Mouse (Mus musculus) adrenal gland, postnatal 0 days (tissue): Measurements from ENCODE around the gene Ciart. TPM values are rescaled to one million over a fixed set of nuclear protein-coding genes. Genes with fewer than 3 reads are reported as not detected.

Experiments used
- polyA plus RNA-seq: library from polyadenylated mRNA; unstranded; fragments of >200 nt; fragmentation: Nextera tagmentation; extraction: Ambion mirVana; gene quantifications from 2 replicates; pipeline ENCODE4 v1.2.1, GENCODE M21; 2015

The Ciart gene
- polyA plus RNA-seq: 1.6 TPM in 2 replicates

GRCm38 (mm10) chr3:95881979-95882815, at the start of gene Ciart:
TSS of gene Ciart (minus strand) at chr3:95882251.

DNA sequence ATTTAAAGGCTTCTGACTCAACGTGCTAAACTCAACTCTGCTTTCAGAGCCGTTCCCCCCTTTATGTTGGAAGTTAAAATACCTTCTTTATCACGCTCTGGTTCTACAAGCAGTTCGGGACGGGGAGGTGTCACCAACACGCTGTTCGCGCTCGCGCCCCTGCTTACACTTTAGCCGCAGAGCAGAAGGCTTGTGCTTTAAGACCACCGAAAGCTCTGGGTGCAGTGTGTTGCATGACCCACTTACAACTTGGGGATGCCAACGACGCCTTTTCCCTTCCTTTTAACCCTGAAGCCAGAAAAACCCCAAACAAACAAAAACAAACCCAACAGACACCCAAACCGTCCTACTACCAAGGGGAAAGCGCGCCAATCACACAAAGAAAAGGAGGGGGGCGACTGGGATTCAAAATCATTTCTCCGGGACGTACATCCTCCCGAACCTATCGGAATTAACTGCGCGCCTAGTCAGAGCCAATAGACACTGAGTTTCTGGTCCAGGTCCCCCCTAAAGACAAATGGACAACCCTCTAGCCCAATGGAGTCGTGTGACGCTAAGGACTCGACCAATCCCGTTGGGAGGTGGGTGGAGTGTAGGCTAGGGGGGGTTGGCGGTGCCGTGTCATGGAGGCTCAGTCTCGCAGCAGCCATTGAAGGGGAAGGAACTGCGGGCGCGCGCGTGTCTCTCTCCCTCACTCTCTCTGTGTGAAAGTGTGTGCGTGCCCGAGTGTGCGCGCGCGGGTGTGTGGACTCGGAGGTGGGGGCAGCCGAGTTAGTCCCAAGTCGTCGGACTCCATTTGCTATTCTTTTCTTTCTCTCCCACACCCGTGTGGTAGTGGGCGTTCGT, 46.8 kb upstream of the Ciart start, which contains the start of gene Anp32e:
Gene Anp32e (plus strand): TSS at position 589 of the 846 bp plus-strand sequence.

DNA sequence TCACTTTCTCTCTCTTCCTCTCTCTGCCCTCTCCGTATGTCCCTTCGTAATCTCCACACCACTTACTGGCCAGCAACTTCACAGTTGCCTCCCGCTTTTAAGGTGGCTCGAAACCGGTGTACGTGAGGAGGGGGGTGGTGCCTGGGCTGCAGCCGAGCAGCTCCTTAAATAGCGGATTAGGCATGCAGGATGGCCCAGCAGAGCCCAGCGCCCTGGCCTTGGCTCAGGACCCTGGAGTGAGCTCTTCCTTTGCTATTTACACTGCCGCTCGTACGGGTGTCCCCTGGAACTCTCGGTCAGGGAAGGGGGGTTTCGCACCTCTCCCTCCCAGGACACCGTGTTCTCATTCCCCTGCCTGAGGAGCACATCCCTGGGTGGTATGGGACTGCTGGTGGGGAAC, 22.5 kb upstream of the Ciart start, which contains the start of gene Car14:
Gene Car14 (minus strand): TSS at position 124 of the 400 bp plus-strand sequence.

GRCm38 (mm10) chr3:95893606-95894316, 11.7 kb upstream of the Ciart start, which contains the start of gene Aph1a:
TSS of gene Aph1a (plus strand) at chr3:95893969.

GRCm38 (mm10) chr3:95891211-95892065, 9.4 kb upstream of the Ciart start, which contains the start of gene BC028528:
TSS of gene BC028528 (minus strand) at chr3:95892005.

DNA sequence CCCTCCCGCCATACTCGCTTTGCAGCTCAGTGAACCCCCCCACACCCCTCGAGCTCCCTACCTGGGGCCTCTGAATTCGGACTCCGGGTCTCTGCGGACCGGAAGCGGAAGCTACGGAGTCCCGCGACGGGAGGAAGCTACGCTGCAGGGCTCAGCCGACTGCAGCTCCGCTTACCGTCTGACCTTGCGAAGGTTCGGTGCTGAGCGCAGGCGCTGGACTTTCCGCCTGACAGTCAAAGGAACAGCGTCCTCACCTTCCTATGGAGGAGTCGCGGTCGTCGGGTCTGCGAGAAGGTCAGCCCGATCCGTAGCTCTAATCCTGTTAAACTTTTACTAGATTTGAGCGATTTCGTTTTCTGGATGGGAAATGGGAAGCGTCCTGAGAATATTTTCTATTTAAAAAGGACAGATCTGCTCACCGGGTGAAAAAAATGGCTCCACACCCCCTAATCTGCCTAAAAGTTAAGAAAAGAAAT, 10.6 kb downstream of the Ciart start, which contains the start of gene Mrps21:
Gene Mrps21 (minus strand): TSS at position 128 of the 476 bp plus-strand sequence.

DNA sequence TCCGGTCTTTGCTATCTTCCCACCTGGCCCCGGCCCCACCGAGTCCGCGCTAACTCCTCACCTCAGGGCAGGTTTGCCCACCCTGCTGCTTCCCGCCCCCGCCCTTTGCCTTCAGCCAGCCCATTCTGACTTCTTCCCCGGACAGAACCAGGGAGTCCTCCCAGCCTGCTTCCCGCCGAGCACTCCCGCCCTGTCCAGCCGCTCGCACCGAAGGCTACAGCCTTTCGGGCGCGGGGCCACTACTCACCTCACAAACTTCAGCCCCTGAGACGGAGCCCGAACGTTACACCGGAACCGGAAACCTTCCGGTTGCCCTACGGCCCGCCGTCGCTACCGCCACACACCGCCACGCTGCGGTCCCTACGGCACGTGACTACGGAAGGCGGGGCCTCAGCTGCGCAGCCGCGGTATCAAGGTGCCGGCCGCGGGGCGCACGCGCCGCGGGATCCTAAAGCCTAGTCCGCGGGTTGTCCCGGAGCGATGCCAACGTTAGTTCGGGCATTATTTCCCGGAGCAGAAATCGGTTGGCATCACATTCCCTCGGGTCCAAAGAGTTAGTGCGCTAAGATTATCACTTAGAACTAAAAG, 26.5 kb downstream of the Ciart start, which contains the start of gene Prpf3:
Gene Prpf3 (minus strand): TSS at position 384 of the 588 bp plus-strand sequence.

Other genes starting within 250 kb of the Ciart start
- 79.8 and 89.8 TPM in 2 replicates for gene Mcl1, start 223.5 kb downstream of the Ciart start, polyA plus RNA-seq
- 9.6 and 14.0 TPM in 2 replicates for gene Adamtsl4, start 194.3 kb downstream of the Ciart start, polyA plus RNA-seq
- gene Ecm1, start 142.7 kb downstream of the Ciart start, polyA plus RNA-seq: 338 and 413 TPM in 2 replicates
- gene Tars2, start 122.0 kb downstream of the Ciart start, polyA plus RNA-seq: 23.1 and 33.9 TPM in 2 replicates
- gene Rprd2, start 63.4 kb downstream of the Ciart start, polyA plus RNA-seq: 15.8 and 21.5 TPM in 2 replicates
- 12.8 and 15.7 TPM in 2 replicates for gene Prpf3, start 26.4 kb downstream of the Ciart start, polyA plus RNA-seq
- 417 and 460 TPM in 2 replicates for gene Mrps21, start 10.7 kb downstream of the Ciart start, polyA plus RNA-seq
- gene BC028528, start 9.8 kb upstream of the Ciart start, polyA plus RNA-seq: 32.2 and 76.3 TPM in 2 replicates
- gene Aph1a, start 11.7 kb upstream of the Ciart start, polyA plus RNA-seq: 27.3 and 44.6 TPM in 2 replicates
- gene Car14, start 22.4 kb upstream of the Ciart start, polyA plus RNA-seq: 1.1 and 1.3 TPM in 2 replicates
- 65.3 and 81.3 TPM in 2 replicates for gene Anp32e, start 47.0 kb upstream of the Ciart start, polyA plus RNA-seq
- 25.3 and 38.4 TPM in 2 replicates for gene Plekho1, start 113.8 kb upstream of the Ciart start, polyA plus RNA-seq
- 44.5 and 48.8 TPM in 2 replicates for gene Vps45, start 176.2 kb upstream of the Ciart start, polyA plus RNA-seq
- 10.6 and 16.1 TPM in 2 replicates for gene Otud7b, start 222.3 kb upstream of the Ciart start, polyA plus RNA-seq